Mouse (Mus musculus) frontal cortex, postnatal 25 days (tissue): ENCODE measurements at regions not wholly inside any gene's neighbourhood (a gene's known extent, or its start where the extent isn't known, plus 50 kb on each side); places are given as distances from the start of the nearest gene placed in this dataset.

ENCODE experiments used
- DNase-seq, 2 experiments: peaks; one replicate each; pipeline ENCODE4 v3.0.0; 2022; ENCODE audit warnings: low spot score in 2 of 2

DNA sequence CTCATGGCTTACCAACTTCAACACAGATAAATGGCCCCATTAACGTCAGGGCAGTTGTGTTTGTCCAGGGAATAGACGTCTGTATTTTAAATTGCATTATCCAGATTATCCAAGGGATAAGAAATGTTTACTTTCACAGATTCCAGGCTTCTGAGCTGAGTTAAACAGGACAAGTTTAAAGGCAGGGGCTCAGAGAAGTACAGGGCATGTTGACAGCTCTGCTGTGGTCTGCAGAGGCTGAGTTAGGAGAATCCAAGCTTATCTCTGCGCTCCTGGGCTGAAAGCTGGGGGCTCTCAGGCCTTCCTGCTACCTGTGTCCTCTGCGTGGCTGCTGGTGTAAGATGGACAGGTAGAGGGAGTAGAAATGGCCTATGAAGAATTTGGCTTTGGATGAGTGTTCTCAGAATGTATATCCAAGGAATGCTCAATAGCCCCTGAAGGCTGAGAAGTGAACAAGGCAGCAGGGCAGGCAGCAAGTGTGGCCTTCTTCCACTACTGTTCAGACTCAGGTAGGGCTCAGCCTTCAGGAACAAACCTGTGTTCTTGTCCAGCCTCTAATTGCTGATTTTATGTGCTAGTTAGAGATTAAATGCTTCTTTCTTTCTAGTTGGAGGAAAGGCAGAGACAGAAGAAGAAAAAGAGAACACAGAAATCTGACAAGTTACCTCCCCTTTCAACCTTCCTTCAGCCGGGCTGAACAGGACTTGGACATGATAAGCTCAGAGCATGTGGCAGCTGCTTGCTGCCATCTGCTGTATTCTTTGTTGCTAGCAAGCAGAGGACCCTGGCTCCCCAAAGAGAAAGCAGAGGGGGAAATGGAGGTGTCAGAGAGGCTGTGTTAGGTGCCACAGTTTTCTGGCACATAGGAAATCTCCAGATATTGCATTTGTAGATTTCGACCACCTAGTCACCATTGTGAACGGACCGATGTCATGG, 77.9 kb upstream of the Grem2 start:
- peak; percentile 9 to 10 for DNase-seq

- no peak for DNase-seq
Observed at GRCm38 (mm10) chr1:174992520-174992919, 70.9 kb upstream of the Grem2 start.

DNA sequence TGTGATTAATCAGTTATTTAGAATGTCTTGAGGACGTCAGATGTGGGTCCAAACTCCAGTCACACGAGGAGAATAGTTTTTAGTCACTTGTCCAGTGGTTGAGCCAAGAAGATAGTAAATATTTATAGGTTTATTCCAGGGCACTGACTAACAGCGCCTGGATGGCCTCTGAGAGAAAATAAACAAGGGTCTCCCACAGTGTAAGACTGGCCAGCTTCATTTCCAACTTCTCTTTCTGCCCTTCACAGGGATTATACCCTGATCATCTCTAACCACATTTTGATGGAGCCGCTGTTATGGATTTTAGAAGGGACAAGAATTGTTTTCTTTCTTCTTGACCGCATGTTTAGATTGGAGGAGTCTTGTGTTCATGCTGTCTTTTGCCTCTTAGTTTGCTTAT, 67.0 kb upstream of the Grem2 start:
- DNase-seq: no peak

- no peak for DNase-seq
Observed at GRCm38 (mm10) chr1:174971895-174972294, 50.3 kb upstream of the Grem2 start.
